Mouse (Mus musculus): ENCODE measurements around the gene Mapk8. TPM values are rescaled to one million over a fixed set of nuclear protein-coding genes. Genes with fewer than 3 reads are reported as not detected.

The Mapk8 gene
- polyA plus RNA-seq, 1 experiment = 12.0 TPM

- TF ChIP-seq MYOG (IDR thresholded peaks at IDR 0.05; ENCODE audit: control insufficient read depth in 1 of 3, insufficient read depth in 1 of 3, insufficient read length in 2 of 3, low read depth in 2 of 3) = no peak
- no peak for TF ChIP-seq CEBPB (IDR thresholded peaks at IDR 0.05; ENCODE audit: insufficient read depth, poor library complexity, severe bottlenecking)
- TF ChIP-seq REST (IDR thresholded peaks at IDR 0.05; ENCODE audit: insufficient read depth, insufficient read length) = no peak
- no peak for TF ChIP-seq MAX (IDR thresholded peaks at IDR 0.05; ENCODE audit: low read depth)
- no peak for TF ChIP-seq MYOD1 (IDR thresholded peaks at IDR 0.05; ENCODE audit: control insufficient read depth in 1 of 3, insufficient read length in 2 of 3, low read depth in 2 of 3)
- TF ChIP-seq POLR2AphosphoS2 (IDR thresholded peaks at IDR 0.05; ENCODE audit: insufficient read length, low read depth) = no peak
- no peak for TF ChIP-seq USF1 (IDR thresholded peaks at IDR 0.05; ENCODE audit: low read depth)
- no peak for TF ChIP-seq TCF3 (IDR thresholded peaks at IDR 0.05; ENCODE audit: insufficient read length, low read depth)
- no peak for TF ChIP-seq TCF12 (IDR thresholded peaks at IDR 0.05; ENCODE audit: insufficient read depth, poor library complexity, severe bottlenecking)
- TF ChIP-seq SRF (IDR thresholded peaks at IDR 0.05; ENCODE audit: control insufficient read depth, insufficient read length, low read depth) = no peak
- TF ChIP-seq E2F4 (IDR thresholded peaks at IDR 0.05; ENCODE audit: insufficient read depth) = no peak
- no peak for TF ChIP-seq POLR2A (IDR thresholded peaks at IDR 0.05; ENCODE audit: insufficient read length, low read depth)
- Histone ChIP-seq H3K36me3 (ENCODE audit: control insufficient read depth, insufficient read depth) (no peaks in the 10 kb centered on the region), H3K27me3 (ENCODE audit: control insufficient read depth, insufficient read depth, insufficient read length) (no peaks in the 10 kb centered on the region), H3K4me3 (no peak overlapping the region), H3K79me2 (ENCODE audit: control insufficient read depth, insufficient read depth) (peaks cover 90% of the 10 kb centered on the region), H3ac (ENCODE audit: control insufficient read depth, insufficient read length) (no peak overlapping the region), H3K4me2 (ENCODE audit: low read depth) (no peak overlapping the region)
Measured at GRCm38 (mm10) chr14:33351019-33351418, 95.9 kb downstream of the Mapk8 start.

GRCm38 (mm10) chr14:33348146-33348545 lies 98.8 kb downstream of the Mapk8 start:
- peaks cover 88% of the 10 kb centered on the region for H3K79me2 ChIP-seq (ENCODE audit: control insufficient read depth, insufficient read depth)
- no peak overlapping the region for H3ac ChIP-seq (ENCODE audit: control insufficient read depth, insufficient read length)
- TF ChIP-seq SRF (IDR thresholded peaks at IDR 0.05; ENCODE audit: control insufficient read depth, insufficient read length, low read depth) (no peak), USF1 (IDR thresholded peaks at IDR 0.05; ENCODE audit: low read depth) (no peak), MYOG (IDR thresholded peaks at IDR 0.05; ENCODE audit: control insufficient read depth in 1 of 3, insufficient read depth in 1 of 3, insufficient read length in 2 of 3, low read depth in 2 of 3) (no peak), REST (IDR thresholded peaks at IDR 0.05; ENCODE audit: insufficient read depth, insufficient read length) (no peak), POLR2A (IDR thresholded peaks at IDR 0.05; ENCODE audit: insufficient read length, low read depth) (no peak), CEBPB (IDR thresholded peaks at IDR 0.05; ENCODE audit: insufficient read depth, poor library complexity, severe bottlenecking) (no peak), TCF12 (IDR thresholded peaks at IDR 0.05; ENCODE audit: insufficient read depth, poor library complexity, severe bottlenecking) (no peak)
- H3K36me3 ChIP-seq (ENCODE audit: control insufficient read depth, insufficient read depth) = peaks cover 4% of the 10 kb centered on the region
- H3K4me2 ChIP-seq (ENCODE audit: low read depth) = no peak overlapping the region
- H3K4me3 ChIP-seq = no peak overlapping the region
- no peaks in the 10 kb centered on the region for H3K27me3 ChIP-seq (ENCODE audit: control insufficient read depth, insufficient read depth, insufficient read length)

- no peak overlapping the region for H3ac ChIP-seq (ENCODE audit: control insufficient read depth, insufficient read length)
- no peak overlapping the region for H3K4me3 ChIP-seq
- TF ChIP-seq POLR2A (IDR thresholded peaks at IDR 0.05; ENCODE audit: insufficient read length, low read depth) (no peak), MYOG (IDR thresholded peaks at IDR 0.05; ENCODE audit: control insufficient read depth in 1 of 3, insufficient read depth in 1 of 3, insufficient read length in 2 of 3, low read depth in 2 of 3) (peak; percentile 52 to 89 (median 70)), TCF12 (IDR thresholded peaks at IDR 0.05; ENCODE audit: insufficient read depth, poor library complexity, severe bottlenecking) (peak; percentile 20), MYOD1 (IDR thresholded peaks at IDR 0.05; ENCODE audit: control insufficient read depth in 1 of 3, insufficient read length in 2 of 3, low read depth in 2 of 3) (peak in 2 of 3 experiments; percentile 68 to 83), MAX (IDR thresholded peaks at IDR 0.05; ENCODE audit: low read depth) (no peak), SRF (IDR thresholded peaks at IDR 0.05; ENCODE audit: control insufficient read depth, insufficient read length, low read depth) (no peak), USF1 (IDR thresholded peaks at IDR 0.05; ENCODE audit: low read depth) (peak; percentile 44)
- H3K79me2 ChIP-seq (ENCODE audit: control insufficient read depth, insufficient read depth) = peaks cover 87% of the 10 kb centered on the region
- no peak overlapping the region for H3K4me2 ChIP-seq (ENCODE audit: low read depth)
- peaks cover 4% of the 10 kb centered on the region for H3K36me3 ChIP-seq (ENCODE audit: control insufficient read depth, insufficient read depth)
- no peaks in the 10 kb centered on the region for H3K27me3 ChIP-seq (ENCODE audit: control insufficient read depth, insufficient read depth, insufficient read length)
Measured at GRCm38 (mm10) chr14:33347738-33348137, 99.2 kb downstream of the Mapk8 start.

- H3K36me3 ChIP-seq (ENCODE audit: control insufficient read depth, insufficient read depth) = peaks cover 9% of the 10 kb centered on the region
- no peak overlapping the region for H3K4me2 ChIP-seq (ENCODE audit: low read depth)
- no peak overlapping the region for H3ac ChIP-seq (ENCODE audit: control insufficient read depth, insufficient read length)
- H3K4me3 ChIP-seq = no peak overlapping the region
- H3K27me3 ChIP-seq (ENCODE audit: control insufficient read depth, insufficient read depth, insufficient read length) = no peaks in the 10 kb centered on the region
- H3K79me2 ChIP-seq (ENCODE audit: control insufficient read depth, insufficient read depth) = peaks cover 91% of the 10 kb centered on the region
- TF ChIP-seq POLR2AphosphoS2 (IDR thresholded peaks at IDR 0.05; ENCODE audit: insufficient read length, low read depth) (no peak), CEBPB (IDR thresholded peaks at IDR 0.05; ENCODE audit: insufficient read depth, poor library complexity, severe bottlenecking) (no peak), TCF12 (IDR thresholded peaks at IDR 0.05; ENCODE audit: insufficient read depth, poor library complexity, severe bottlenecking) (no peak), E2F4 (IDR thresholded peaks at IDR 0.05; ENCODE audit: insufficient read depth) (no peak), TCF3 (IDR thresholded peaks at IDR 0.05; ENCODE audit: insufficient read length, low read depth) (no peak), MYOD1 (IDR thresholded peaks at IDR 0.05; ENCODE audit: control insufficient read depth in 1 of 3, insufficient read length in 2 of 3, low read depth in 2 of 3) (no peak), MAX (IDR thresholded peaks at IDR 0.05; ENCODE audit: low read depth) (no peak), MYOG (IDR thresholded peaks at IDR 0.05; ENCODE audit: control insufficient read depth in 1 of 3, insufficient read depth in 1 of 3, insufficient read length in 2 of 3, low read depth in 2 of 3) (no peak), REST (IDR thresholded peaks at IDR 0.05; ENCODE audit: insufficient read depth, insufficient read length) (no peak), SRF (IDR thresholded peaks at IDR 0.05; ENCODE audit: control insufficient read depth, insufficient read length, low read depth) (no peak), USF1 (IDR thresholded peaks at IDR 0.05; ENCODE audit: low read depth) (no peak), POLR2A (IDR thresholded peaks at IDR 0.05; ENCODE audit: insufficient read length, low read depth) (no peak)
Measured at GRCm38 (mm10) chr14:33346546-33346945, 100.4 kb downstream of the Mapk8 start.
